Mouse (Mus musculus) megakaryocyte, embryonic 14.5 days (primary cell): Measurements from ENCODE around the gene Izumo2.

ENCODE experiments used
- FLI1 ChIP-seq: IDR thresholded peaks from 2 replicates; pipeline ENCODE4 v1.6.1; 2012; ENCODE audit warnings: low read length, inconsistent platforms, mixed read lengths
- GATA1 ChIP-seq: IDR thresholded peaks from 3 replicates; pipeline ENCODE4 v1.6.1; 2012; ENCODE audit warnings: mixed read lengths, low read length, inconsistent platforms, borderline replicate concordance

DNA sequence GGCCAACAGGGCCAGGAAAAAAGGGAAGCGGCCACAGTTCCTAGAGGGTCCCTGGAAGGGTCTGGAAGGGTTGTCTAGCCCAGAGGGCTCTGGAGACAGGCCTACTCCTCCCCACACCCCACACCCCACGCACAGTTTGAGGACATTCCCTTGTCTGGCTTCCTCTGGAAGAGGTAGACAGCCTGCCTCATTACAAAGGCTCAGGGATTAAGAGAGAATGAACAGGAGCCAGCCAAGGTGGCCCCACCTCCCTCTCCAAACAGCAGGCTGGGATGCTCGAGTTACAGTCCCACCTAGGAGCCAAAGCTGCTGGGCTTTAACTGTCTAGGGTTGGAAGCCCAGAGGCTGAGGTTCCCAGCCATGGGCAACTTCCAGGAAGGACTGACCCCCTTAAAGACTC, 46.0 kb upstream of the Izumo2 start:
- TF ChIP-seq GATA1 (no peak), FLI1 (no peak)
